Mouse (Mus musculus) G1E-ER4 (cell line): ENCODE results near the gene Rpl19. TPM values are rescaled to one million over a fixed set of nuclear protein-coding genes. Genes with fewer than 3 reads are reported as not detected.

Experiments
- GATA1 ChIP-seq: IDR thresholded peaks from one replicate; pipeline ENCODE4 v1.8.0; 2012; ENCODE audit warnings: low read length, inconsistent platforms
- polyA plus RNA-seq: library from polyadenylated mRNA; stranded (reverse); fragments of >175 nt; gene quantifications from 2 replicates; pipeline ENCODE4 v1.2.3, GENCODE M21; 2012

The Rpl19 gene
- polyA plus RNA-seq, 1 experiment = 2,415 TPM

- TF ChIP-seq GATA1 = no peak
Observed at GRCm38 (mm10) chr11:98030701-98031442, 4.4 kb downstream of the Rpl19 start.

GRCm38 (mm10) chr11:98031443-98031770, 4.9 kb downstream of the Rpl19 start:
- TF ChIP-seq GATA1 = no peak

GRCm38 (mm10) chr11:98034061-98034460, 7.6 kb downstream of the Rpl19 start:
- TF ChIP-seq GATA1 = no peak

- TF ChIP-seq GATA1 = no peak
Observed at GRCm38 (mm10) chr11:98034840-98035239, 8.3 kb downstream of the Rpl19 start.

GRCm38 (mm10) chr11:98035977-98036377, 9.5 kb downstream of the Rpl19 start:
- no peak for TF ChIP-seq GATA1

- TF ChIP-seq GATA1 = no peak
Observed at GRCm38 (mm10) chr11:98037871-98038270, 11.4 kb downstream of the Rpl19 start.

- TF ChIP-seq GATA1 = no peak
Observed at GRCm38 (mm10) chr11:98040975-98041374, 14.5 kb downstream of the Rpl19 start.

- no peak for TF ChIP-seq GATA1
Observed at GRCm38 (mm10) chr11:98042741-98043140, 16.2 kb downstream of the Rpl19 start.

- TF ChIP-seq GATA1 = no peak
Observed at GRCm38 (mm10) chr11:98044074-98044473, 17.6 kb downstream of the Rpl19 start.

GRCm38 (mm10) chr11:98045596-98045995, 19.1 kb downstream of the Rpl19 start:
- TF ChIP-seq GATA1 = no peak

GRCm38 (mm10) chr11:98046466-98046865, 20.0 kb downstream of the Rpl19 start:
- no peak for TF ChIP-seq GATA1

GRCm38 (mm10) chr11:98047745-98048144, 21.2 kb downstream of the Rpl19 start:
- no peak for TF ChIP-seq GATA1

GRCm38 (mm10) chr11:98049672-98050519, 23.4 kb downstream of the Rpl19 start:
- no peak for TF ChIP-seq GATA1

- TF ChIP-seq GATA1 = no peak
Observed at GRCm38 (mm10) chr11:98050520-98050815, 24.0 kb downstream of the Rpl19 start.

- no peak for TF ChIP-seq GATA1
Observed at GRCm38 (mm10) chr11:98050940-98051339, 24.4 kb downstream of the Rpl19 start.

GRCm38 (mm10) chr11:98051611-98052128, 25.2 kb downstream of the Rpl19 start:
- TF ChIP-seq GATA1 = no peak
